Mouse (Mus musculus): Measurements from ENCODE around the gene Dctpp1.

The Dctpp1 gene

GRCm38 (mm10) chr7:127260309-127261111 is at the start of gene Dctpp1:
Dctpp1 (minus strand) TSS chr7:127260709.
- DNase-seq (ENCODE audit: low spot score in 2 of 2) = peak; percentile 98 to 99

DNA sequence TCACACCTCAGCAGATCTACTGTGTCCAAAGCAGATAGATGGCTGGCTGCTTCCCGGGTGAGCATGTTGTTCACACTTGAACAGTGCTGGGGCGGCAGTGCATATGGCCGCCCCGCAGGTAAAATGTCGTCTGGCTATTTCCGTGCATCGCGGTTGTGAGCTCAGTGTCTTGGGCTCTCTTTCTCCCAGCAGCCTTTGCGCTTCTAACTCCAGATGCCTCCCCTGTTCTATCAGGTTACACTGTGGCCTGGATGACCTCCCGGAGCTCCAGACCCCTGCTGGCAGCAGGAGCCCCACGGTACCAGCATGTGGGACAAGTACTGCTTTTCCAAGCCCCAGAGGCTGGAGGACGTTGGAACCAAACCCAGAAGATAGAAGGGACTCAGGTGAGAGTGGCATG is 49.4 kb upstream of the Dctpp1 start:
- no peak for DNase-seq (ENCODE audit: low spot score in 2 of 2)

GRCm38 (mm10) chr7:127308887-127309286 is 48.4 kb upstream of the Dctpp1 start:
- DNase-seq (ENCODE audit: low spot score in 2 of 2) = peak in 1 of 2 experiments; percentile 76

GRCm38 (mm10) chr7:127308431-127308830 is 47.9 kb upstream of the Dctpp1 start:
- DNase-seq (ENCODE audit: low spot score in 2 of 2) = no peak

GRCm38 (mm10) chr7:127297586-127298193 is 37.2 kb upstream of the Dctpp1 start:
- DNase-seq (ENCODE audit: low spot score in 2 of 2) = no peak

GRCm38 (mm10) chr7:127296786-127297555 is 36.5 kb upstream of the Dctpp1 start:
- DNase-seq (ENCODE audit: low spot score in 2 of 2) = no peak

DNA sequence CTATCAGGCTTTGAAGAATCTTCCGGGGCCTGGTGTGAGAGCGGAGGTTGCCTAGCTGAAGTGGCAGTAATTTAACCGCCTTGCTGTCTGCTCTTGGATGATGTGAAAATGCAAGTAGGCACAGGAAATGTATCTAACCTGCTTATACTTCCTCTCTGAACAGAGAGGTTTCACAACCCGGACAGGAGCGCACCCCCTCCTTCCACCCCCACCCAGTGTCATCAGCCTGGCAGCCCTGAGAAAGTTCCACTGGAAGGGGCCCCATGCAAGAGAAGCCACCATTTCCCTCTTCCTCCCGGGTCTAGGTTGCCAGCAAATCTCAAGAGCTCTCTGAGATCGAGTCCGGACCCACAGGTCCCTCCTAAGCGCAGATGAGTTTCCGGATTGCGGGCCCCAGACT is 35.6 kb upstream of the Dctpp1 start, which contains the start of gene Itgal:
TSS of gene Itgal (plus strand) at position 163 of the 400 bp plus-strand sequence.
- DNase-seq (ENCODE audit: low spot score in 2 of 2) = no peak

DNA sequence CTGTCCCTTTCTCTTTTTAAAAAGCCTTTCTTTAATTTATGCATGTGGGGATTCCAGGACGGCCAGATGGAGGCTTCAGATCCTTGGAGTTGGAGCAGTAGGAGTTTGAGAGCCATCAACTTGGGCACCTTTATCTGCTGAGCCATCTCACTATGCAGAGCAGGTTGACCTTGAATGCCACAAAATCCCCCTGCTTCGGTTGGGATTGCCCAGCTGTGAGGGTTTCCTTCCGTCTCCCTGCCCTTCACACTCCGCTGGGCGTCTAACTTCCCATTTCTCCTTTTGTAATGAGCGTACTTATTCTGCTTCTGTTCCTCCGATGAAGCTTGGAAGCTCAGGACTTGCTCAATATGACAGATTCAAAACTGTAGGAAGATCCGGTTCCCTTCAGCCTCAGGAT is 29.6 kb upstream of the Dctpp1 start:
- no peak for DNase-seq (ENCODE audit: low spot score in 2 of 2)

DNA sequence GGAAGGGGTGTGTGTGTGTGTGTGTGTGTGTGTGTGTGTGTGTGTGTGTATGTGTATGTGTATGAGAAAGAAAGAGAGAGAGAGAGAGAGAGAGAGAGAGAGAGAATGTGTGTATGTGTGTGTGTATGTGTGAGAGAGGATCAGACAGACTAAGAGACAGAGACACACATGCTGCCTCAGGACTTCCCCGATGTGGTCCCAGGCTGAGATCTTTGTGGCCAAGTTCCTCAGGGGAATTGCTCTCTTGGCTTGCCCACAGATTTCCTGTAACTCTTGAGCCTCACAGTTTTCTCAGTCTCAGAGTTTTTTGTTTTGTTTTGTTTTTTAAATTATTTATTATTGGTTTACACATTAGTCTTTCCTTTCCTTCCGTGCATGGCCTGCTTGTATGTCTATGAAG is 28.8 kb upstream of the Dctpp1 start:
- DNase-seq (ENCODE audit: low spot score in 2 of 2) = no peak

GRCm38 (mm10) chr7:127287940-127288339 is 27.4 kb upstream of the Dctpp1 start:
- no peak for DNase-seq (ENCODE audit: low spot score in 2 of 2)

DNA sequence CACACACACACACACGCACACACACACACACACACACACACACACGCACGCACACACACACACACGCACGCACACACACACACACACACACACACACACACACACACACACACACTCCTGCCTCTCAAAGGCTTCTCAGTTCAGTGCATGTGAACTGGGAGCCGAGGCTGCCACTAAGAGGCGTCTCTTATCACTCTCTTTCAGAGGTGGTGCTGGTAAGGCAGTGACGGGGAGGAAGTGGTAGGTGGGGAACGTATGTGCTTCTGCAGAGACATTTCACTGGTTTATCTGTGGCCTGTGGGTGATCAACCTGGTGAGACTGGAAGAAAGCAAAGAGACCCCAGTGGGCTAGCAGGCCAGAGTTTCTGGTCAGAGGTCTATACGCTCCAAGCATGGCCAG is 24.6 kb upstream of the Dctpp1 start:
- no peak for DNase-seq (ENCODE audit: low spot score in 2 of 2)

DNA sequence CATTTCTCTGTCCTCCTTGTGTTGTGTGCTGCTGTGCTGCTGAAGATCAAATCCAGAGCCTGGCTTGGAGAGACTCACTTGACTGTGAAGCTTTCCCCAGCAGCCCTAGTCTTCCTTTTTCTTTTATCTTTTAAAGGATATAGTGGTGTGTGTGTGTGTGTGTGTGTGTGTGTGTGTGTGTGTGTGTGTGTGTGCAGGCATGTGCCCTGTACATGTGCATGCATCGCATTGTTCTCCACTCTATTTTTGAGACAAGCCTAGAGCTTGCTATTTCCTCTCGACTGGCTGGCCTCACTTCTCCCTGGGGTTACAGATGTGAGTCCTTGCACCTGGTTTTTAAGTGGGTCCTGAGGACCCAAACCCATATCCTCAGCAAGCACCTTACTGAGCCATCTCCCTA is 21.7 kb upstream of the Dctpp1 start:
- no peak for DNase-seq (ENCODE audit: low spot score in 2 of 2)

DNA sequence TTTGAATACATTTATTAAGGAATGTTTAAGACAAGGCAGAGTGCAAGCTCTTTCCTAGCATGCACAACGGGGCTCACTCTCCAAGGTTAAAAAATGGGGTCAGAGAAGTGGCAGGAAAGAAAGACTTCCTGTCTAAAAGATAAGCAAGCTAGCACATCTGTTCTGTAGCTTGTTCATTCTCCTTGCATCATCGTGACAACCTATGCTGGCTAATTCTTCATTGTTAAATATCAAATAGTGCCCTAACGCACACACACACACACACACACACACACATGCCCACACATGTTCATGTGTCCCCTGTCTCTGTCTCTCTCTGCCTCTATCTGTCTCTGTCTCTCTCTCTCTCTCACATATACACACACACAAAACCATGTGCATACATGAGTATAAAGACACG is 20.6 kb upstream of the Dctpp1 start:
- no peak for DNase-seq (ENCODE audit: low spot score in 2 of 2)

- no peak for DNase-seq (ENCODE audit: low spot score in 2 of 2)
Measured at GRCm38 (mm10) chr7:127280092-127280491, 19.6 kb upstream of the Dctpp1 start.

- DNase-seq (ENCODE audit: low spot score in 2 of 2) = no peak
Measured at GRCm38 (mm10) chr7:127278311-127278710, 17.8 kb upstream of the Dctpp1 start.

DNA sequence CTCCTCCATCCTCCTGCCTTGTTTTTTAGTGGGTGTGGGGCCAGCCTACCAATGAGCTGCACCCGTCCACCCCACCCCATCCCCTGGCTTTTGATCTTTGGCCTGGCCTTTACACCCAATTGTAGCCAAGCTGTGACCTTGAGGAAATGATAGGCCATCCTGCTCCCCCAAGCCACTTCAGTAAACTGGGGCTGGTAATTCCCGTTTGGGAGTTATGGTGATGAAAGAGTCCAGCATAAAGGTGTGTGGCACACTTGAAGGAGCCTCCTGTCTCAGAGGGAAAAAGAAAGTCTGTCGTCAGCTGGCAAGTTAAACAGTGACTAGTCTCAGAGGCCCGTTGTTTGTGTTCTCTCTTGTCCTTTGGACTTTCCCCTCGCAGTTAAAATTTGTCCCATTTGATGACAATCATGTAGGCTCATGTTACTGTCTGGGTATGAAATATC is 16.0 kb upstream of the Dctpp1 start:
- DNase-seq (ENCODE audit: low spot score in 2 of 2) = no peak

GRCm38 (mm10) chr7:127273925-127274789 is 13.6 kb upstream of the Dctpp1 start, which contains the start of gene Sephs2:
Sephs2 (minus strand) TSS chr7:127274055.
- DNase-seq (ENCODE audit: low spot score in 2 of 2) = peak; percentile 84 to 98

DNA sequence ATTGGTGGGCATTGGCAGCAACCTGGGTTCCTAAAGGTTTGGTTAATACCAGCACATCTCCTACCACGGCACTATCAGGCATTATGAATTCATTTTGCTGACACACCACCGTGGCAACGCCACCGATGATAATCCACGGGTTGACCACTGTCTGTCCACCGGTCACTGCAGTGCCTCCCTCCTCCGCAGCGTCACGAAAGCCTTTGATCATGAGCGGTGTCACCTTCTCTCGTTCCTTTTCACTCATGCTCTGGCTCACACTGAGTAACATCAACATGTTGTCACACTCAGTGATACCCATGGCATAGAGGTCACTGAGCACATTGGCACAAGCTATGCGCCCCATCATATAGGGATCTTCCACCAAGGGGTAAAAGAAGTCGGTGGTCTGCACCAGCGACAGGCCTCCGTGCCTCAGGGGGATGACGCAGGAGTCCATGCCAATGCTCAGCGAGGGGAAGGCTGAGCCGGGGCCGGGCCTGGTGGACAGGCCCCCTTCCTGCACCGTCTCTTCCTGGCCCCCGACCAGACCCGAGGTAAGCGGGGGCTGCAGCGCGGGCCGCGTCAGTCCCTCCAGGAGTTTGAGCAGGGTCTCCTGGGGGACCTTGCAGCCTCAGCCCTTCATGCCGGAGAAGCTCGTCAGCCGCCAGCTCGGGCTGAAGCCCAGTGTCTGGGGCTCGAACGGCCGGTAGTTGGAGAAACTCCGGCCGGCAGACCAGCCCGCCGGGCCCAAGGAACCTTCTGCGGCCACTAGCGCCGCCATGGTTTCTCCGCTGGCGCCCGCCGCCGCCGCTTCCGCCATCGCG is 12.8 kb upstream of the Dctpp1 start:
- no peak for DNase-seq (ENCODE audit: low spot score in 2 of 2)

GRCm38 (mm10) chr7:127272566-127272965 is 12.1 kb upstream of the Dctpp1 start:
- DNase-seq (ENCODE audit: low spot score in 2 of 2) = no peak

GRCm38 (mm10) chr7:127271093-127271492 is 10.6 kb upstream of the Dctpp1 start:
- no peak for DNase-seq (ENCODE audit: low spot score in 2 of 2)

DNA sequence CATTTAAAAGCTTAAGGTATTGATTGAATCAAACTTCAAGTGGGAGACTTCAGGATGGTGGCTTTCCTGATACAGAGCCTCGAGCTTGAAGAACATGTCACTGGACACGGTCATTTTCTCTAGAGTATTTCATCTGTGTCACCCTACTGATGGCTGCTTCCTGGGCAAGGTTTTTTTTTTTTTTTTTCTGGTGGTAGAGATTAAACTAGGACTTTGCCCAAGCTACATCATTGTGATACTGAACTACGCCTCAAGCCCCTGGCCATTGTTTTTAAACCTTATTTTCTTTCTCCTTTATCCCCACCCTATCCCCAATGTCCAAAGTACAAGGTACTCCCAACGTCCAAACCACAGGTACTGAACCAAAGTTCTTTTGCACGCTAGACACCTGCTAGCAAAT is 10.2 kb upstream of the Dctpp1 start:
- no peak for DNase-seq (ENCODE audit: low spot score in 2 of 2)

Data from left cerebral cortex, adult 9 months (tissue).